Mouse (Mus musculus): Measurements from ENCODE around the gene Mepce.

The Mepce gene

DNA sequence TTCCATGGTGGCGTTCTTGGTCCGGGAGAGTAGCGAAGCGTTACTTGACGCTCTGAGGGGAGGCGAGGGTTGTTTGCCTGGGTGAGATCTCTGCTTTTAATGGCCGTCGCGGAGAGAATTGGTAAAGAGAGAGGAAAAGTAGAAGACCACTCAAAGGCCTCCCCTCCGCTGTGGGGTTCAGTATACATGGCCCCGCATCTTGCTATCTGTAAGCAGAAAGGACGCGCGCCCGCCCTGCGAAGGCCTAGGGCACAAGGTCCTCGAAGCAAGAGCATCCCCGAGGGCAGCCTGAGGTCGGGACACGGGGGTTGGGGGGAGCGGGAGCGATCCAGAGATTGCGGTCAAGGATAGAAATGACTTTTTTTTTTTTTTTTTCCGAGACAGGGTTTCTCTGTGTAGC lies 716 bp upstream of the Mepce start:
- DNase-seq (ENCODE audit: low spot score in 2 of 2): no peak

- peak; percentile 99 for DNase-seq (ENCODE audit: low spot score in 2 of 2)
Measured at GRCm38 (mm10) chr5:137786109-137786942, 1.1 kb downstream of the Mepce start.

GRCm38 (mm10) chr5:137785164-137786031 lies 2.1 kb downstream of the Mepce start:
- DNase-seq (ENCODE audit: low spot score in 2 of 2): peak in 1 of 2 experiments; percentile 31

GRCm38 (mm10) chr5:137784546-137784945 lies 2.9 kb downstream of the Mepce start:
- DNase-seq (ENCODE audit: low spot score in 2 of 2): no peak

DNA sequence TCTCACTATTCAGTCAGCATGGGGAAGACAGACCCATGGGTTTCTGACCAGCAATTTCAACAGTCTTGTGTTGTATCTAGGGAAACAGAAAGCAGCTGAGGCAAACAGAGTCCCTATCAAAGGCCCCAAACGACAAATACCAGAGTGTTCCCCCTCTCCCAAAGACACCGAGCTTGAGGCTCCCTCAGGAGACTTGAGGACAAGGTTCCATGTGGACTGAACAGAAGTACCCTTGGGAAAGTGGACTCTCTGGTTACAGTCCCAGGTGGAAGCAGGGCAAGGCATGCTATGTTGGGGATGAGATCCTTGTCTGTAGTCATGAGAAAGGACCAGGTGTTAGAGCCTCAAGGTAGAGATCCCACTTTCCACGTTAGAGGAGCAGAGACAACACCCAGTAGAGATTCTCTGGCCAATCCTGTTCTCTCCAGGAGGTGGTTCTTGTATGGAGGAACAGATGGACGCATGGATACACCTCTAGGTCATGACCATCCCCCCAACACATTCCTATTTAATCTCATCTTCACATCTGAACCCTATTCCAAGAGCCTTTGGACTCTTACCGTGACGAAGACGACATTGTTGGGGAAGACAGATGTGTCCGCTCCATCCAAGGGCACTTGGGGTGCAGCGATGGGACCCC lies 3.4 kb downstream of the Mepce start:
- no peak for DNase-seq (ENCODE audit: low spot score in 2 of 2)

- no peak for DNase-seq (ENCODE audit: low spot score in 2 of 2)
Measured at GRCm38 (mm10) chr5:137782776-137783522, 4.5 kb downstream of the Mepce start.

DNA sequence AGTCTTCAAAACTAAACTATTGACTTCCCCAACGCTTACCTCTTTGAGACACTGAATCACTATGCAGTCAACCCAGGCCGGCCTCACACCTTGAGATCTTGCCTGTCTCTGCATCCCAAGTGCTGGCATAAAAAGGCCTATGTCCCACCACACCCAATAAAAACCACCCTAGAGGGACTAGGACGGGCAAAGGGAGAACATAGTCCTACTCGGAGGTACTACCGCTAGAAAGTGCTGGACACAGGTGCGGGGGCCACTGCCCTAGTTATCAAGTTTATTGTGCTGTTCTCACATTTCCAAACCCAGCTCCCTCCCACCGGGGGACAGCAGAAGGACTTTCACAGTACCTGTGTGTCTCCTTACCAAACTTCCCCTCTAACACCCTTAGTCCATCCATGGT lies 5.8 kb downstream of the Mepce start:
- DNase-seq (ENCODE audit: low spot score in 2 of 2): no peak

DNA sequence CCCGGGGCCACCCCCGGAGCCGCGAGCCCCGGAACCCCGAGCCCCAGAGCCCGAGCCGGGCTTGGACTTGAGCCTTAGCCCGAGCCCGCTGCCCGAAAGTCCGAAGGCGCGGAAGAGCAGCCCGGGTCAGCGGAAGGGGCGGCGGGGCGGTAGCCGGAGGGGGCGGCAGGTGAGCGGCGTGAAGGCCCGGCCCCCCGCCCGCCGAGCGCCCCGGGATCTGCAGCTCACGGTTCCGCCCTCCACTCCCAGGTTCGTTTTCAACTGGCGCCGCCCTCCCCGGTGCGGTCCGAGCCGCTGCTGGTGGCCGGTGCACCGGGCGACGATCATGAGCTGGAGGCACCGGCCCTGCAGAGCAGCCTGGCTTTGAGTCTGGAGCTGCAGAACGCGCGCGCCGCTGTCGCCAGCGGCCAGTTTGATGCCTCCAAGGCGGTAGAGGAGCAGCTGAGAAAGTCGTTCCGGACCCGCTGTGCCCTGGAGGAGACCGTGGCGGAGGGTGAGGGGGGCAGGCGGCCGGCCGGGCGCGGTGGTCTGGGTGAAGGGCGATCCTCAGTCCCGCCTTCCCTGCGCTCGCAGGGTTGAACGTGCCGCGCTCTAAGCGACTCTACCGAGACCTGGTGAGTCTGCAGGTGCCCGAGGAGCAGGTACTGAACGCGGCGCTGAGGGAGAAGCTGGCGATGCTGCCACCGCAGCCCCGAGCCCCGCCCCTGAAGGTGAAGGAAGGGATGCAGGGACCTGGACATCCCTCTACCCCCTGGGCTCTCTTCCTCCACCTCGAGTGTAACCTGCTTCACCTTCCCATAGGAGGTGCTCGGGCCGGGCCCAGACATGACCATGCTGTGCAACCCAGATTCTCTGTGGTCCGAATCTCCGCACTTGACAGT lies 8.2 kb downstream of the Mepce start:
- DNase-seq (ENCODE audit: low spot score in 2 of 2): no peak

- peak; percentile 96 to 97 for DNase-seq (ENCODE audit: low spot score in 2 of 2)
Measured at GRCm38 (mm10) chr5:137778635-137779034, 8.8 kb downstream of the Mepce start, which contains the start of gene Ppp1r35. TSS of gene Ppp1r35 (plus strand) at chr5:137778849.

DNA sequence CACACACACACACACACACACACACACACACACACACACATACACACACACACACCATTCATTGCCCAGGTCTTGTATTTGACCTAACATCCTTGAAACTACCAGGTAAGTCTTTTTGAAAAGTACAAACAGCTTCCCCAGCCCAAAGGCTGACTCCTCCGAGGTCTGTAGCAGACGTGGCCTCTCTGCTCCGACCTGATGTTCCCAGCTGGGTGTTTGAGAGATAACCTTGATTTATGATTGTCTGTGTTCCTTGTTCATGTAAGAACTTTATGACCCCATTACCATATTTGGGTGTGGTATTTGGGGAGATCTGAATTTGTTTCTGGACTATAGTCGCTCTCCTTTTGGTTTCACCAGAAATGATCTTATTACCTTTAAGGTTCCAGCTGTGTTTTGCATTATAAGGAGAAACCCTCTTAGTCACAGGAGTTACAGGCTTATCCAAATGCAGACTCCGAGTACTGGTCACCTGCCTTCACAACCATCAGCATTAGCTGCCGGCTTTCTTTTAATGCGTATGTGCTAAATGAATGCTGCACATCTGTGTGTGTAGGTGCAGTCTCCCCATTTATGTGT lies 10.1 kb downstream of the Mepce start:
- no peak for DNase-seq (ENCODE audit: low spot score in 2 of 2)

GRCm38 (mm10) chr5:137776408-137776918 lies 11.0 kb downstream of the Mepce start:
- no peak for DNase-seq (ENCODE audit: low spot score in 2 of 2)

DNA sequence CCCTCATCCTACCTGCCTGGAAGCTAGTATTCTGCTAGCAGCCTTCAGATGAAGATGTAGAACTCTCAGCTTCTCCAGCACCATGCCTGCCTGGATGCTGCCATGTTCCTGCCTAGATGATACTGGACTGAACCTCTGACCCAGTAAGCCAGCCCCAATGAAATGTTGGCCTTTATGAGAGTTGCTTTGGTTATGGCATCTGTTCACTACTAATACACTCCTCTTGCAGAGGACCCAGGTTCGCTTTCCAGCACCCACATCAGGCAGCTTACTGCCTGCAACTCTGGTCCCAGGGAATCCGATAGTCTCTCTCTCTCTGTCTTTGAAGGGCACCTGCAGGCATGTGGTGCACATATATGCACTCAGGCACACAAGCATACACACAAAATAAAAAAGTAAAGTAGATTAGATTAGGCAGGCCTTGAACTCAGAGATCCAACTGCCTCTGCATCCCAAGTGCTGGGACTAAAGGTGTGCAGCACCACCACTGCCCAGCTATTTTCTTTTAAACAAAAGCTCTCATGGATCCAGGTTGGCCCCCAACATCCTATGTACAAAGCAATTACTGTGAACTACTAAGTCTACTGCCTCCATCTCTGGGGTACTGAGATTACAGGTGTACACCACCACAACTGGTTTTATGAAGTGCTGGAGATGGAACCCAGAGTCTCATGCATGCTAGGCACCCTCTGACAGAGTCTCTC lies 11.7 kb downstream of the Mepce start:
- no peak for DNase-seq (ENCODE audit: low spot score in 2 of 2)

- no peak for DNase-seq (ENCODE audit: low spot score in 2 of 2)
Measured at GRCm38 (mm10) chr5:137772755-137773154, 14.7 kb downstream of the Mepce start.

DNA sequence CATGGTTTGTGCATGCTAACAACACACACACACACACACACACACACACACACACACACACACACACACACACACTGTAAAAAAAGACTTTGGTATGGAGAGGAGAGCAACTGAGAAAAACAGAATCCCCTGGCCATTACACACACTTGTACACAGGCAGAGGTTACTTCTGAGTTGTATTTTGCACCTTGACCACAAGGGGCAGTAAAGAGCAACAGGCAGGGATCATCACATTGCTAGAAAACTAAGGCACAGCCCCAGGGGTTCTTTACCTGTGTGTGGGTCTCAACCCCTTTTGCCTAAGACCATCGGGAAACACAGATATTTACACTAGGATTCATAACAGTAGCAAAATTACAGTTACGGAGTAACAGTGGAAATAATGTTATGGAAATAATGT lies 16.7 kb downstream of the Mepce start:
- no peak for DNase-seq (ENCODE audit: low spot score in 2 of 2)

DNA sequence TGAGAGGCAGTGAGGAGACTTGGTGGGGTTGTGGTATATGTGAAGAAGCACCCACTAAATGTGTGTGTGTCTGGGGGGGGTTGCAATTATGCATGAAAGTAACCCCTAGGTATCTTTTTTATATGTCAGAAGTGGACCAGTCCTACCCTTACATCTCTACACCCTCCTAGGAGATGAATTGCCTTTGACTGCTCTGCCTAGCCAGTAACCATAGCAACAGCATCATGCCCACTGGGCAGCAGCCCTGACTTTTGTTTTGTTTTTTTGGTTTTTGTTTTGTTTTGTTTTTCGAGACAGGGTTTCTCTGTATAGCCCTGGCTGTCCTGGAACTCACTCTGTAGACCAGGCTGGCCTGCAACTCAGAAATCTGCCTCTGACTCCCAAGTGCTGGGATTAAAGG lies 19.0 kb downstream of the Mepce start:
- DNase-seq (ENCODE audit: low spot score in 2 of 2): no peak

DNA sequence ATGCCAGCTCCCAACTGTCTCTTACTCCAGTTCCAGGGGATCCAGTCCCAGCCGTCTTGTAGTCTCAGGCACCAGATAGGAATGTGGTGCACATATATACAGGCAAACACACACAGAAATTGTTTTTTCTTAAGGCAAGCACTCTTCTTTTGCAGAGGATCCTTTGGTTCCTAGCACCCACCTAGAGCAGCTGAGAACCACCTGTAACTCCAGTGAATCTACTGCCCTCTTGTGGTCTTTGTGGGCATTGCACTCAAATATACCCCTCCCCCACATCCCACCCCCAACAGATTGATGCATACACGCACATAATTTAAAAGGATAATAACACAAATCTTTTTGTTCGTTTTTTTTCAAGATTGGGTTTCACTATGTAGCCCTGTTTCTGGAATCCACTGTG lies 21.2 kb downstream of the Mepce start:
- DNase-seq (ENCODE audit: low spot score in 2 of 2): no peak

DNA sequence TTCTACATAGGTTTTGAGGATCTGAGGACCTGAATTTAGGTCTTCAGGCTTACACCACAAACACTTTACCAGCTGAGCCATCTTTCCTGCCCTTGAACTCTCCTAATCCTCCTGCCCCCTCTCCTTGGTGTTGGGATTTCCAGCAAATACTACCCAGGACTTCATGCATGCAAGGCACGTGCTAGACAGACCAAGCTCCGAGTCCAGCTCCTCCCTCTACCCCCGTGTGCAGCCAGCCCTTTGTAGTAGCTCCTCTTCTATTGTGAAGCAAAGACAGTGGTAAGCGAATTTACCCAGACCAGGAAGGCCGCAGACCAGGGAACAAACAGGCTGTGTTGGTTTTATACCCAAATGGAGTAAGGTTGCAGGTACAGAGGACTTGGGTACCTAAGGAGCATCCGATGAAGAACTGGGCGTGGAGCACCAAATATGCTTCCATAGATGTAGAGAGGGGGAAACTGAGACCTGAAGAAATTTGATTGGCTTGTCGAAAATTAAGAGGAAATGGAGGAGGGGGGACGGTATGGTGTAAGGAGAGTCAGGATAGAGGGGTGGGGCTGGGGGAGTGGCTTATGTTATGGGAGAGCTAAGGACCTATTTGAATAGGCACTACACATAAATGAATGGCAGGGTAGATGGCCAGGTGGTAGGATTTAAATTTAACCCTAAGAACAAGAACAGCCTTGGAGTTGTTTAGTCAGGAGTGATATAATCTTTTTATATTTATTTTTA lies 22.7 kb downstream of the Mepce start:
- DNase-seq (ENCODE audit: low spot score in 2 of 2): no peak

- DNase-seq (ENCODE audit: low spot score in 2 of 2): peak; percentile 78 to 86
Measured at GRCm38 (mm10) chr5:137759971-137760412, 27.5 kb downstream of the Mepce start.
